Mouse (Mus musculus): ENCODE results near the gene Ttc28. TPM values are rescaled to one million over a fixed set of nuclear protein-coding genes. Genes with fewer than 3 reads are reported as not detected.

Ttc28 gene
- polyA plus RNA-seq, 1 experiment from 2014 or later, result 18.8 TPM

GRCm38 (mm10) chr5:111142837-111143236, 263.2 kb downstream of the Ttc28 start:
- no peak overlapping the region for H3K4me3 ChIP-seq (replicated peaks)
- no peak overlapping the region for H3K27ac ChIP-seq (replicated peaks)
- H3K9me3 ChIP-seq (replicated peaks), result no peaks in the 10 kb centered on the region
- H3K9ac ChIP-seq (replicated peaks), result no peak overlapping the region
- 89% methylated on average over 4 of the region's 4 CpGs for WGBS
- peaks cover 46% of the 10 kb centered on the region for H3K4me1 ChIP-seq
- H3K4me2 ChIP-seq, result no peak overlapping the region
- no peak for ATAC-seq (ENCODE audit: low FRiP score)
- no peaks in the 10 kb centered on the region for H3K27me3 ChIP-seq (replicated peaks)
- no peaks in the 10 kb centered on the region for H3K36me3 ChIP-seq

GRCm38 (mm10) chr5:111144411-111144810, 264.8 kb downstream of the Ttc28 start:
- Histone ChIP-seq H3K27me3 (replicated peaks) (no peaks in the 10 kb centered on the region), H3K36me3 (no peaks in the 10 kb centered on the region), H3K27ac (replicated peaks) (0 out of 2 replicates have a peak overlapping the region, but pooled peaks have one; percentile 48), H3K9ac (replicated peaks) (no peak overlapping the region), H3K4me1 (peaks cover 30% of the 10 kb centered on the region), H3K9me3 (replicated peaks) (no peaks in the 10 kb centered on the region), H3K4me3 (replicated peaks) (no peak overlapping the region), H3K4me2 (no peak overlapping the region)
- 83% methylated on average over 7 of the region's 7 CpGs for WGBS
- ATAC-seq (ENCODE audit: low FRiP score), result no peak

GRCm38 (mm10) chr5:111150581-111150980, 271.0 kb downstream of the Ttc28 start:
- Histone ChIP-seq H3K27ac (replicated peaks) (no peak overlapping the region), H3K27me3 (replicated peaks) (no peaks in the 10 kb centered on the region)
- 91% methylated on average over 14 of the region's 14 CpGs for WGBS

GRCm38 (mm10) chr5:111151882-111152759, 272.5 kb downstream of the Ttc28 start:
- Histone ChIP-seq H3K27ac (replicated peaks) (peak overlapping the region; percentile 38; the same call in 1 of the 2 replicates), H3K27me3 (replicated peaks) (no peaks in the 10 kb centered on the region), H3K9me3 (replicated peaks) (no peaks in the 10 kb centered on the region), H3K4me2 (no peak overlapping the region), H3K4me3 (replicated peaks) (no peak overlapping the region), H3K9ac (replicated peaks) (no peak overlapping the region), H3K36me3 (no peaks in the 10 kb centered on the region), H3K4me1 (peaks cover 50% of the 10 kb centered on the region)
- WGBS, result 37% methylated on average over 19 of the region's 19 CpGs
- no peak for ATAC-seq (ENCODE audit: low FRiP score)

More at GRCm38 (mm10) chr5:111150581-111150980, 271.0 kb downstream of the Ttc28 start:
- Histone ChIP-seq H3K4me2 (no peak overlapping the region), H3K4me3 (replicated peaks) (no peak overlapping the region), H3K4me1 (peaks cover 42% of the 10 kb centered on the region), H3K9me3 (replicated peaks) (no peaks in the 10 kb centered on the region), H3K9ac (replicated peaks) (no peak overlapping the region), H3K36me3 (no peaks in the 10 kb centered on the region)
- ATAC-seq (ENCODE audit: low FRiP score), result no peak

- Histone ChIP-seq H3K4me1 (peaks cover 62% of the 10 kb centered on the region), H3K27me3 (replicated peaks) (no peaks in the 10 kb centered on the region), H3K4me2 (no peak overlapping the region; the same call in 1 of the 2 replicates), H3K27ac (replicated peaks) (peak overlapping the region; percentile 69), H3K36me3 (no peaks in the 10 kb centered on the region), H3K9me3 (replicated peaks) (no peaks in the 10 kb centered on the region), H3K9ac (replicated peaks) (no peak overlapping the region), H3K4me3 (replicated peaks) (no peak overlapping the region)
- ATAC-seq (ENCODE audit: low FRiP score), result peak; percentile 54
- 13% methylated on average over 7 of the region's 7 CpGs for WGBS
Measured at GRCm38 (mm10) chr5:111154586-111154985, 275.0 kb downstream of the Ttc28 start.

GRCm38 (mm10) chr5:111155271-111155670, 275.7 kb downstream of the Ttc28 start:
- H3K9me3 ChIP-seq (replicated peaks), result no peaks in the 10 kb centered on the region
- H3K27me3 ChIP-seq (replicated peaks), result no peaks in the 10 kb centered on the region
- H3K36me3 ChIP-seq, result no peaks in the 10 kb centered on the region
- 68% methylated on average over 4 of the region's 4 CpGs for whole genome bisulfite sequencing
- no peak overlapping the region for H3K27ac ChIP-seq (replicated peaks)
- H3K4me1 ChIP-seq, result peaks cover 69% of the 10 kb centered on the region
- no peak overlapping the region for H3K9ac ChIP-seq (replicated peaks)
- ATAC-seq (ENCODE audit: low FRiP score), result no peak
- H3K4me2 ChIP-seq, result no peak overlapping the region
- no peak overlapping the region for H3K4me3 ChIP-seq (replicated peaks)

GRCm38 (mm10) chr5:111155928-111156327, 276.3 kb downstream of the Ttc28 start:
- no peak overlapping the region for H3K4me2 ChIP-seq
- H3K36me3 ChIP-seq, result no peaks in the 10 kb centered on the region
- H3K27me3 ChIP-seq (replicated peaks), result no peaks in the 10 kb centered on the region
- no peak overlapping the region for H3K9ac ChIP-seq (replicated peaks)
- ATAC-seq (ENCODE audit: low FRiP score), result no peak
- no peak overlapping the region for H3K27ac ChIP-seq (replicated peaks)
- H3K9me3 ChIP-seq (replicated peaks), result no peaks in the 10 kb centered on the region
- peaks cover 74% of the 10 kb centered on the region for H3K4me1 ChIP-seq
- 88% methylated on average over 12 of the region's 12 CpGs for WGBS
- no peak overlapping the region for H3K4me3 ChIP-seq (replicated peaks)

GRCm38 (mm10) chr5:111158266-111158665, 278.7 kb downstream of the Ttc28 start:
- no peak overlapping the region for H3K27ac ChIP-seq (replicated peaks)
- H3K27me3 ChIP-seq (replicated peaks), result no peaks in the 10 kb centered on the region
- H3K9me3 ChIP-seq (replicated peaks), result no peaks in the 10 kb centered on the region
- no peak overlapping the region for H3K4me2 ChIP-seq
- H3K36me3 ChIP-seq, result no peaks in the 10 kb centered on the region
- WGBS, result 78% methylated on average over 9 of the region's 9 CpGs
- no peak overlapping the region for H3K9ac ChIP-seq (replicated peaks)
- H3K4me3 ChIP-seq (replicated peaks), result no peak overlapping the region
- H3K4me1 ChIP-seq, result peaks cover 73% of the 10 kb centered on the region
- ATAC-seq (ENCODE audit: low FRiP score), result no peak

- H3K36me3 ChIP-seq, result no peaks in the 10 kb centered on the region
- H3K9ac ChIP-seq (replicated peaks), result no peak overlapping the region
- no peaks in the 10 kb centered on the region for H3K9me3 ChIP-seq (replicated peaks)
- H3K4me2 ChIP-seq, result peak overlapping the region; percentile 11; the same call in 1 of the 2 replicates
- WGBS, result 44% methylated on average over 23 of the region's 23 CpGs
- no peak for ATAC-seq (ENCODE audit: low FRiP score)
- H3K27ac ChIP-seq (replicated peaks), result peak overlapping the region; percentile 45; the same call in 1 of the 2 replicates
- H3K27me3 ChIP-seq (replicated peaks), result no peaks in the 10 kb centered on the region
- H3K4me3 ChIP-seq (replicated peaks), result no peak overlapping the region
- peaks cover 73% of the 10 kb centered on the region for H3K4me1 ChIP-seq
Measured at GRCm38 (mm10) chr5:111159628-111160321, 280.2 kb downstream of the Ttc28 start.

GRCm38 (mm10) chr5:111161146-111161930, 281.7 kb downstream of the Ttc28 start:
- Histone ChIP-seq H3K9ac (replicated peaks) (no peak overlapping the region), H3K27me3 (replicated peaks) (no peaks in the 10 kb centered on the region), H3K9me3 (replicated peaks) (no peaks in the 10 kb centered on the region), H3K4me3 (replicated peaks) (no peak overlapping the region), H3K36me3 (no peaks in the 10 kb centered on the region), H3K4me2 (no peak overlapping the region), H3K4me1 (peaks cover 67% of the 10 kb centered on the region), H3K27ac (replicated peaks) (no peak overlapping the region)
- ATAC-seq (ENCODE audit: low FRiP score), result no peak
- 73% methylated on average over 7 of the region's 7 CpGs for WGBS

- Histone ChIP-seq H3K4me2 (peak overlapping the region; percentile 27; the same call in 1 of the 2 replicates), H3K36me3 (no peaks in the 10 kb centered on the region), H3K4me1 (peaks cover 63% of the 10 kb centered on the region), H3K9me3 (replicated peaks) (no peaks in the 10 kb centered on the region), H3K9ac (replicated peaks) (no peak overlapping the region), H3K27me3 (replicated peaks) (no peaks in the 10 kb centered on the region), H3K27ac (replicated peaks) (peak overlapping the region; percentile 71), H3K4me3 (replicated peaks) (no peak overlapping the region)
- ATAC-seq (ENCODE audit: low FRiP score), result no peak; the same call in 1 of the 2 replicates
- 48% methylated on average over 6 of the region's 6 CpGs for WGBS
Measured at GRCm38 (mm10) chr5:111162857-111163256, 283.3 kb downstream of the Ttc28 start.

All from neural tube, embryonic 15.5 days (tissue).